20 mouse cellular contexts compared by ENCODE assay signal in the genomic region with DNA sequence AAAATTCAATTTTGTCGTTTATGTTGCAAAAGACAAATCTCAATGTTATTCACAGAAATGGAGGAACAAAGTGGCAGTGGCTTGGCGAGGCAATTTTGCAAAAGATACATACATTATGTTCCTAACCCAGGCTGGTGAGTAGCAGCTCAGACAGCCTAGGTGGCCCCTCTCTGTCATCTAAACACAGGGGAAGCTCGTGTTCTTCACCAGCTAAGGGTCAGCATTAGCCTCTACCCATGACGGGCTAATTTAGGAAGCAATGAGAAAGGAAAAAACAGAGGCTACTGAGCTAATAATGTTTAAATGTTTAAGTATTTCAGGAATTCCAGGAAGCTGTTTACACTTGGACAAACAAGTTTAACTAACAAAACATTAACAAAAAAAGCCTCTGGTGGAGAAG.
"Had no signal": no experiment of that assay in that cellular context is flagged by ENCODE, and none has a peak within 500 bp of the region (broad histone marks: within the 10 kb centered on the region; RNA-seq: fewer than 3 reads in every experiment).

No protein-coding gene starts in this region.

- H3K9me3 ChIP-seq: heart, embryonic 13.5 days; heart, embryonic 15.5 days; hindbrain, embryonic 13.5 days; hindbrain, embryonic 15.5 days; limb, embryonic 13.5 days; limb, embryonic 15.5 days; liver, embryonic 12.5 days had no signal

- ATAC-seq: hindbrain, postnatal 0 days; liver, embryonic 12.5 days had no signal

- H3K4me1 ChIP-seq: heart, embryonic 13.5 days; heart, embryonic 15.5 days; hindbrain, embryonic 13.5 days; hindbrain, embryonic 15.5 days; limb, embryonic 13.5 days; limb, embryonic 15.5 days; liver, embryonic 12.5 days had no signal

- H3K27ac ChIP-seq: heart, adult 2 months; heart, embryonic 13.5 days; heart, embryonic 15.5 days; hindbrain, embryonic 13.5 days; hindbrain, embryonic 15.5 days; hindbrain, postnatal 0 days; limb, embryonic 13.5 days; limb, embryonic 15.5 days; liver, embryonic 12.5 days; liver, embryonic 14.5 days had no signal

- H3K9ac ChIP-seq: heart, embryonic 13.5 days; heart, embryonic 15.5 days; hindbrain, embryonic 13.5 days; hindbrain, embryonic 15.5 days; limb, embryonic 13.5 days; limb, embryonic 15.5 days; liver, embryonic 12.5 days; liver, embryonic 14.5 days had no signal

- H3K4me2 ChIP-seq: heart, embryonic 11.5 days; heart, embryonic 13.5 days; heart, embryonic 15.5 days; hindbrain, embryonic 13.5 days; hindbrain, embryonic 15.5 days; limb, embryonic 13.5 days; limb, embryonic 15.5 days; liver, embryonic 12.5 days had no signal

- H3K4me3 ChIP-seq: heart, adult 2 months; heart, embryonic 13.5 days; heart, embryonic 15.5 days; hindbrain, embryonic 13.5 days; hindbrain, embryonic 15.5 days; limb, embryonic 13.5 days; limb, embryonic 15.5 days; liver, embryonic 12.5 days had no signal

- DNase-seq: gastrocnemius, postnatal 14 days; gastrocnemius, postnatal 36 days; heart, adult 11 months; heart, adult 2 months; heart, postnatal 14 days; heart, postnatal 36 days; layer of hippocampus, adult 9-11 months; layer of hippocampus, postnatal 36 days; left cerebral cortex, postnatal 4 days; lung, adult 18-20 months had no signal

- H3K36me3 ChIP-seq: heart, embryonic 13.5 days; heart, embryonic 15.5 days; hindbrain, embryonic 13.5 days; hindbrain, embryonic 15.5 days; limb, embryonic 13.5 days; limb, embryonic 15.5 days; liver, embryonic 12.5 days had no signal

- H3K27me3 ChIP-seq: heart, embryonic 13.5 days; heart, embryonic 15.5 days; hindbrain, embryonic 13.5 days; hindbrain, embryonic 15.5 days; limb, embryonic 13.5 days; limb, embryonic 15.5 days; liver, embryonic 12.5 days had no signal
